Mouse (Mus musculus): ENCODE measurements around the gene Ocel1. TPM values are rescaled to one million over a fixed set of nuclear protein-coding genes. Genes with fewer than 3 reads are reported as not detected.

Gene Ocel1
- total RNA-seq, 2 experiments from 2014 or later: 8.0 to 11.7 TPM

GRCm38 (mm10) chr8:71402446-71402964 lies 31.4 kb downstream of the Ocel1 start:
- ATAC-seq (replicated peaks; ENCODE audit: poor library complexity): no peak

GRCm38 (mm10) chr8:71403107-71403885 lies 32.2 kb downstream of the Ocel1 start:
- no peak for ATAC-seq (replicated peaks; ENCODE audit: poor library complexity)

- ATAC-seq (replicated peaks; ENCODE audit: poor library complexity): no peak
These were observed 32.9 kb downstream of the Ocel1 start for GRCm38 (mm10) chr8:71404011-71404410.

GRCm38 (mm10) chr8:71404951-71405351 lies 33.9 kb downstream of the Ocel1 start:
- no peak for ATAC-seq (replicated peaks; ENCODE audit: poor library complexity)

- ATAC-seq (replicated peaks; ENCODE audit: poor library complexity): peak; percentile 83
These were observed 34.5 kb downstream of the Ocel1 start, which contains the start of gene Ankle1 for GRCm38 (mm10) chr8:71405401-71406098. Gene Ankle1, plus strand, starts transcription at chr8:71406010.

GRCm38 (mm10) chr8:71406099-71407015 lies 35.3 kb downstream of the Ocel1 start:
- peak; percentile 68 for ATAC-seq (replicated peaks; ENCODE audit: poor library complexity)

- ATAC-seq (replicated peaks; ENCODE audit: poor library complexity): no peak
These were observed 36.3 kb downstream of the Ocel1 start for GRCm38 (mm10) chr8:71407441-71407840.

- no peak for ATAC-seq (replicated peaks; ENCODE audit: poor library complexity)
These were observed 37.1 kb downstream of the Ocel1 start for GRCm38 (mm10) chr8:71408231-71408630.

- ATAC-seq (replicated peaks; ENCODE audit: poor library complexity): peak; percentile 52
These were observed 40.6 kb downstream of the Ocel1 start for GRCm38 (mm10) chr8:71411535-71412273.

GRCm38 (mm10) chr8:71422121-71422520 lies 51.0 kb downstream of the Ocel1 start:
- no peak for ATAC-seq (replicated peaks; ENCODE audit: poor library complexity)

Other genes starting within 250 kb of the Ocel1 start
- 29.4 and 30.4 TPM in 2 replicates for gene Myo9b, start 98.6 kb upstream of the Ocel1 start, total RNA-seq (2015)
- gene Myo9b, start 98.6 kb upstream of the Ocel1 start, total RNA-seq (2017): 37.6 and 48.7 TPM in 2 replicates
- 24.9 and 25.4 TPM in 2 replicates for gene Haus8, start 98.4 kb upstream of the Ocel1 start, total RNA-seq (2015)
- gene Haus8, start 98.4 kb upstream of the Ocel1 start, total RNA-seq (2017): 62.8 and 66.7 TPM in 2 replicates
- gene Use1, start 4.5 kb upstream of the Ocel1 start, total RNA-seq (2015): 107 and 116 TPM in 2 replicates
- gene Use1, start 4.5 kb upstream of the Ocel1 start, total RNA-seq (2017): 153 and 165 TPM in 2 replicates
- 3.6 and 7.6 TPM in 2 replicates for gene Nr2f6, start 10.7 kb downstream of the Ocel1 start, total RNA-seq (2015)
- 4.3 and 5.6 TPM in 2 replicates for gene Nr2f6, start 10.7 kb downstream of the Ocel1 start, total RNA-seq (2017)
- gene Ushbp1, start 24.5 kb downstream of the Ocel1 start, total RNA-seq (2015): not detected in 2 replicates
- gene Ushbp1, start 24.5 kb downstream of the Ocel1 start, total RNA-seq (2017): not detected in 2 replicates
- gene Babam1, start 25.6 kb downstream of the Ocel1 start, total RNA-seq (2015): 51.8 and 76.5 TPM in 2 replicates
- gene Babam1, start 25.6 kb downstream of the Ocel1 start, total RNA-seq (2017): 93.7 and 122 TPM in 2 replicates
- 13.6 and 19.8 TPM in 2 replicates for gene Ankle1, start 34.7 kb downstream of the Ocel1 start, total RNA-seq (2015)
- gene Ankle1, start 34.7 kb downstream of the Ocel1 start, total RNA-seq (2017): 14.2 and 14.3 TPM in 2 replicates
- 2.3 and 3.1 TPM in 2 replicates for gene Abhd8, start 92.4 kb downstream of the Ocel1 start, total RNA-seq (2015)
- 8.2 and 8.3 TPM in 2 replicates for gene Abhd8, start 92.4 kb downstream of the Ocel1 start, total RNA-seq (2017)
- 60.0 and 66.1 TPM in 2 replicates for gene Mrpl34, start 93.7 kb downstream of the Ocel1 start, total RNA-seq (2015)
- gene Mrpl34, start 93.7 kb downstream of the Ocel1 start, total RNA-seq (2017): 50.2 and 53.6 TPM in 2 replicates
- gene Dda1, start 97.9 kb downstream of the Ocel1 start, total RNA-seq (2015): 32.3 and 37.0 TPM in 2 replicates
- gene Dda1, start 97.9 kb downstream of the Ocel1 start, total RNA-seq (2017): 14.1 and 14.7 TPM in 2 replicates
- gene Ano8, start 114.7 kb downstream of the Ocel1 start, total RNA-seq (2015): 0.22 and 0.64 TPM in 2 replicates
- gene Ano8, start 114.7 kb downstream of the Ocel1 start, total RNA-seq (2017): 3.1 and 3.6 TPM in 2 replicates
- gene Gtpbp3, start 116.8 kb downstream of the Ocel1 start, total RNA-seq (2015): 5.9 TPM in 2 replicates
- gene Gtpbp3, start 116.8 kb downstream of the Ocel1 start, total RNA-seq (2017): 23.4 and 26.5 TPM in 2 replicates
- 0.67 and 0.76 TPM in 2 replicates for gene Plvap, start 140.5 kb downstream of the Ocel1 start, total RNA-seq (2015)
- 0.71 and 2.7 TPM in 2 replicates for gene Plvap, start 140.5 kb downstream of the Ocel1 start, total RNA-seq (2017)
- gene Ccdc194, start 154.4 kb downstream of the Ocel1 start, total RNA-seq (2015): 0.07 TPM in 1 of 2 replicates, not detected in the other
- not detected in 2 replicates for gene Ccdc194, start 154.4 kb downstream of the Ocel1 start, total RNA-seq (2017)
- 11.3 and 15.7 TPM in 2 replicates for gene Bst2, start 166.2 kb downstream of the Ocel1 start, total RNA-seq (2015)
- gene Bst2, start 166.2 kb downstream of the Ocel1 start, total RNA-seq (2017): 50.9 and 62.2 TPM in 2 replicates
- 45.4 and 49.8 TPM in 2 replicates for gene Mvb12a, start 171.6 kb downstream of the Ocel1 start, total RNA-seq (2015)
- 65.6 and 76.6 TPM in 2 replicates for gene Mvb12a, start 171.6 kb downstream of the Ocel1 start, total RNA-seq (2017)
- 0.17 TPM in 1 of 2 replicates, not detected in the other for gene Tmem221, start 187.6 kb downstream of the Ocel1 start, total RNA-seq (2015)
- gene Tmem221, start 187.6 kb downstream of the Ocel1 start, total RNA-seq (2017): not detected in 2 replicates
- not detected in 2 replicates for gene Nxnl1, start 195.3 kb downstream of the Ocel1 start, total RNA-seq (2015)
- not detected in 2 replicates for gene Nxnl1, start 195.3 kb downstream of the Ocel1 start, total RNA-seq (2017)
- 3.6 TPM in 2 replicates for gene Slc27a1, start 197.6 kb downstream of the Ocel1 start, total RNA-seq (2015)
- 3.5 and 3.8 TPM in 2 replicates for gene Slc27a1, start 197.6 kb downstream of the Ocel1 start, total RNA-seq (2017)
- 116 and 134 TPM in 2 replicates for gene Pgls, start 220.9 kb downstream of the Ocel1 start, total RNA-seq (2015)
- gene Pgls, start 220.9 kb downstream of the Ocel1 start, total RNA-seq (2017): 128 and 131 TPM in 2 replicates
- gene Fam129c, start 226.3 kb downstream of the Ocel1 start, total RNA-seq (2015): 6.5 and 10.2 TPM in 2 replicates
- gene Fam129c, start 226.3 kb downstream of the Ocel1 start, total RNA-seq (2017): 1.00 and 5.3 TPM in 2 replicates
- 54.0 and 63.0 TPM in 2 replicates for gene Colgalt1, start 239.7 kb downstream of the Ocel1 start, total RNA-seq (2015)
- 62.0 and 67.2 TPM in 2 replicates for gene Colgalt1, start 239.7 kb downstream of the Ocel1 start, total RNA-seq (2017)